Mouse (Mus musculus): ENCODE measurements around the gene Abcc4.

Abcc4 gene

GRCm38 (mm10) chr14:118642140-118642539 is 63.9 kb downstream of the Abcc4 start:
- no peak for DNase-seq (ENCODE audit: extremely low read depth, low read depth)

- DNase-seq (ENCODE audit: extremely low read depth, low read depth) = no peak
Measured at GRCm38 (mm10) chr14:118638447-118639275, 67.4 kb downstream of the Abcc4 start.

GRCm38 (mm10) chr14:118635493-118636183 is 70.4 kb downstream of the Abcc4 start:
- no peak for DNase-seq (ENCODE audit: extremely low read depth, low read depth)

GRCm38 (mm10) chr14:118629649-118630048 is 76.4 kb downstream of the Abcc4 start:
- no peak for DNase-seq (ENCODE audit: extremely low read depth, low read depth)

GRCm38 (mm10) chr14:118621449-118621789 is 84.6 kb downstream of the Abcc4 start:
- no peak for DNase-seq (ENCODE audit: extremely low read depth, low read depth)

GRCm38 (mm10) chr14:118620773-118621448 is 85.1 kb downstream of the Abcc4 start:
- DNase-seq (ENCODE audit: extremely low read depth, low read depth) = no peak

- DNase-seq (ENCODE audit: extremely low read depth, low read depth) = no peak
Measured at GRCm38 (mm10) chr14:118616698-118617311, 89.2 kb downstream of the Abcc4 start.

GRCm38 (mm10) chr14:118613734-118614133 is 92.3 kb downstream of the Abcc4 start:
- no peak for DNase-seq (ENCODE audit: extremely low read depth, low read depth)

- DNase-seq (ENCODE audit: extremely low read depth, low read depth) = no peak
Measured at GRCm38 (mm10) chr14:118611714-118612113, 94.3 kb downstream of the Abcc4 start.

- DNase-seq (ENCODE audit: extremely low read depth, low read depth) = no peak
Measured at GRCm38 (mm10) chr14:118610786-118611185, 95.2 kb downstream of the Abcc4 start.

- DNase-seq (ENCODE audit: extremely low read depth, low read depth) = no peak
Measured at GRCm38 (mm10) chr14:118608816-118609465, 97.1 kb downstream of the Abcc4 start.

GRCm38 (mm10) chr14:118608317-118608716 is 97.7 kb downstream of the Abcc4 start:
- no peak for DNase-seq (ENCODE audit: extremely low read depth, low read depth)

GRCm38 (mm10) chr14:118606476-118606875 is 99.5 kb downstream of the Abcc4 start:
- DNase-seq (ENCODE audit: extremely low read depth, low read depth) = no peak

- DNase-seq (ENCODE audit: extremely low read depth, low read depth) = no peak
Measured at GRCm38 (mm10) chr14:118604903-118605302, 101.1 kb downstream of the Abcc4 start.

GRCm38 (mm10) chr14:118602031-118602430 is 104.0 kb downstream of the Abcc4 start:
- no peak for DNase-seq (ENCODE audit: extremely low read depth, low read depth)

GRCm38 (mm10) chr14:118600746-118601145 is 105.3 kb downstream of the Abcc4 start:
- DNase-seq (ENCODE audit: extremely low read depth, low read depth) = no peak

GRCm38 (mm10) chr14:118598757-118599156 is 107.3 kb downstream of the Abcc4 start:
- DNase-seq (ENCODE audit: extremely low read depth, low read depth) = no peak

- peak; percentile 50 for DNase-seq (ENCODE audit: extremely low read depth, low read depth)
Measured at GRCm38 (mm10) chr14:118594463-118594862, 111.6 kb downstream of the Abcc4 start.

- DNase-seq (ENCODE audit: extremely low read depth, low read depth) = no peak
Measured at GRCm38 (mm10) chr14:118591477-118592403, 114.3 kb downstream of the Abcc4 start.

- no peak for DNase-seq (ENCODE audit: extremely low read depth, low read depth)
Measured at GRCm38 (mm10) chr14:118582333-118582941, 123.6 kb downstream of the Abcc4 start.

Measured in MEL-GATA-1-ER (cell line).